Mouse (Mus musculus): ENCODE measurements around the gene Pyurf. TPM values are rescaled to one million over a fixed set of nuclear protein-coding genes. Genes with fewer than 3 reads are reported as not detected.
A peak's percentile ranks its signal among the peaks of the same experiment; 100 is the strongest.

Pyurf gene
- 15.9 and 16.1 TPM in 2 replicates for polyA plus RNA-seq (2016; fragmentation: Nextera tagmentation; extraction: Ambion mirVana)

DNA sequence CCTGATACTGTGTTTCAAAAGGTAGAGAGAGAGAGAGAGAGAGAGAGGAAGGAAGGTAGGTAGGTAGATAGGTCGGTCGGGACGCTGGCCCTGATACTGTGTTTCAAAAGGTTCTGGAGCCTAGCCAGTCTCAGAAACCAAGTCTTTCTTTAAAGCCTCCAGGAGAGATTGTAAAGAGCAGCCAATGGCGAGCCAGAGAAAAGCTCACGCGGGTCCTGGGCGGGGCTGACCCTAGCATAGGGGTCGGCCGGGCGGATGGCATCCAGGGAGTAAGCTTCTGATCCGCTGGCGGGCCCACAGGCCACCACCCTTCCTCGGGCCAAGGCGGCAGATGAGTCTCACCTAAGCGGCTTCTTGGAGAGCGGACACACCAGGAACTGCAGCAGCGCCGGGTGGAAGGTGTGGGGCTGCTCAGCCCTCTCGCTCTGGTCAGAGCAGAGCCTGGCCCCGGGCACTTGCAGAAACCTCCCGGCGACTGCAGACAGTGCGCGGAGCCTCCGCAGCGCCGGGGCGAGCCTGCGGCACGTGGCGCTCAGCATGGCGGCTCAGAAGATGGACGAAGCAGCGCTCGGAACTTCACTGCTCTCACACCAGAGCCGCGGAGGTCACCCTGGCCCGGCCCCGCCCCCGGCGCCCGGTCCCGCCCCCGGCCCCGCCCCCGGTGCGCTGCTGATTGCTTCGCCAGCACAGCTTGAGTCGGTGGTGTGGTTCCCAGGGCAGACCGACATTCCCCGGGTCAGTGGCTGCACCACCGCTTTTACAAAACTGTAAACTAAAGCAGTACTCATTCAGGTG lies at the start of gene Pyurf:
Pyurf (minus strand) TSS at position 612 of the 795 bp plus-strand sequence.
- H3K27ac ChIP-seq = peak within 1 kb of the TSS; percentile 92
- peak within 1 kb of the TSS; percentile 81 for H3K4me3 ChIP-seq
- H3K27me3 ChIP-seq = no peaks in the 10 kb centered on the region
- no peaks in the 10 kb centered on the region for H3K9me3 ChIP-seq (replicated peaks)
- under 1% methylated on average over 52 of the region's 52 CpGs for WGBS
- peak within 1 kb of the TSS; percentile 67 for H3K4me2 ChIP-seq (replicated peaks)
- H3K4me1 ChIP-seq = 0 out of 2 replicates have a peak, but pooled peaks cover 5% of the 10 kb centered on the region
- ATAC-seq (ENCODE audit: low FRiP score) = peak; percentile 98
- no peaks in the 10 kb centered on the region for H3K36me3 ChIP-seq
- H3K9ac ChIP-seq = peak within 1 kb of the TSS; percentile 84

DNA sequence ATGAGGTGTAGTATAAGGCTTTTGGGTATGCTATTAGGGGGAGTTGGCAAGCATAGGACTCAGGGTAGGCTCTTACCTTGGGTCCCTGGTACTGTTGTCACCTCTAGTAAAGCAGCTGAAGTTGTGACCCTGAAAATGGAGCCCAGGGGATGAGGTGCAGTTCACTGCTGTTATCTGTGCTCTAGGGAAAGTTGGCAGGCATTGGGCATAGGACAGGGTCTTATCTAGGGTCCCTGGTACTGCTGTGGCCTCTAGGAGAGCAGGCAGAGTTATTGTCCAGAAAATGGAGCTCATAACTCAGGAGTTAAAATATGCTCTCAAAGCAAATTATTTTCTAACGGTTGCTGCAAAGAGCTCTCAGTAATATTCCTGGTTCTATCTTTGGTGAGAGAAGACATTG lies 29.5 kb upstream of the Pyurf start:
- no peaks in the 10 kb centered on the region for H3K27me3 ChIP-seq
- 96% methylated on average over 1 of the region's 1 CpGs for whole genome bisulfite sequencing
- no peaks in the 10 kb centered on the region; the same call in 1 of the 2 replicates for H3K9me3 ChIP-seq (replicated peaks)
- H3K4me1 ChIP-seq = no peaks in the 10 kb centered on the region
- no peak overlapping the region for H3K4me3 ChIP-seq
- no peak overlapping the region for H3K4me2 ChIP-seq (replicated peaks)
- no peak overlapping the region for H3K9ac ChIP-seq
- H3K27ac ChIP-seq = no peak overlapping the region
- H3K36me3 ChIP-seq = peaks cover 14% of the 10 kb centered on the region
- ATAC-seq (ENCODE audit: low FRiP score) = no peak

DNA sequence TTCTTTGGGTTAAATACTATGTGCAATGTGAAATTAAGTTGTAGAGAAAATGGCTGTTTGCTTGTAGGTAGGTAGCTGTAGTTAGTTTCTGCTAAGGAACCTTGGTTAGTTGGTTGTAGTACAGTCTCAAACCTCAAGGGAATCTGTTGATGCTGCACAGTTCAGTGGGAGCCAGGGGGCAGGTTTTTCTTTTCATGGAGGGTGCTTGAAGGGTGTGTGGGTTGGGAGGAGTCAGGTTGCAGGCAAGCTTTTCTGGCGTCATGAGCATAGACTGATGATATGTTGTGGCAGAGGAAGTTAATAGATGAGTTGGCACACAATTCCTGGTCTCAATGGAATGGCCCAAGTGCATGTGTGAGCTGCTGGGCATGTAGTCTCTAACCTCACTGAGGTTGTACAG lies 19.8 kb upstream of the Pyurf start:
- Histone ChIP-seq H3K27me3 (no peaks in the 10 kb centered on the region), H3K4me3 (no peak overlapping the region), H3K9me3 (replicated peaks) (no peaks in the 10 kb centered on the region), H3K36me3 (peaks cover 7% of the 10 kb centered on the region; the same call in 1 of the 2 replicates), H3K4me1 (no peaks in the 10 kb centered on the region), H3K4me2 (replicated peaks) (no peak overlapping the region), H3K9ac (no peak overlapping the region), H3K27ac (no peak overlapping the region)
- 43% methylated on average over 1 of the region's 1 CpGs for WGBS
- no peak for ATAC-seq (ENCODE audit: low FRiP score)

DNA sequence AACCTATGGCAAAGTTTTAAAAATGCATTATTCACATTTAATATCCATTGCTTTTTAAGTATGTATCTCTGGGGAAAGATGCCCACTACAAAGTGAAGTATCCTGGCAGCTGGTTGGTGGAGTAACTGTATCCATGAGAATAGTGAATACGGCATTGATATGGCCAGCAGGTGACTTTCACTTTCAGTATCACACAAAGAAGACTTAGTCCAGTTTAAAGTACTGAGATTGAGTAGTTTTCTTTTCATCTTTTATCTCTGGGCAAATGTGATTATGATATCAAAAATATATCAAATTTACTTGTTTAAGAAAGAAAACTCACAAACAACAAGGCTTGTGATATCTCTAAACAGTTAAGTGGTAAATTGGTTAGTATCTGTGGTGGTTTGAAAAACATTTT lies 14.8 kb upstream of the Pyurf start:
- no peak for ATAC-seq (ENCODE audit: low FRiP score)
- H3K36me3 ChIP-seq = no peaks in the 10 kb centered on the region
- no peaks in the 10 kb centered on the region for H3K9me3 ChIP-seq (replicated peaks)
- 93% methylated on average over 1 of the region's 1 CpGs for WGBS
- no peaks in the 10 kb centered on the region for H3K27me3 ChIP-seq
- no peak overlapping the region for H3K27ac ChIP-seq
- no peak overlapping the region for H3K9ac ChIP-seq
- no peak overlapping the region for H3K4me2 ChIP-seq (replicated peaks)
- peaks cover 9% of the 10 kb centered on the region for H3K4me1 ChIP-seq
- H3K4me3 ChIP-seq = no peak overlapping the region

DNA sequence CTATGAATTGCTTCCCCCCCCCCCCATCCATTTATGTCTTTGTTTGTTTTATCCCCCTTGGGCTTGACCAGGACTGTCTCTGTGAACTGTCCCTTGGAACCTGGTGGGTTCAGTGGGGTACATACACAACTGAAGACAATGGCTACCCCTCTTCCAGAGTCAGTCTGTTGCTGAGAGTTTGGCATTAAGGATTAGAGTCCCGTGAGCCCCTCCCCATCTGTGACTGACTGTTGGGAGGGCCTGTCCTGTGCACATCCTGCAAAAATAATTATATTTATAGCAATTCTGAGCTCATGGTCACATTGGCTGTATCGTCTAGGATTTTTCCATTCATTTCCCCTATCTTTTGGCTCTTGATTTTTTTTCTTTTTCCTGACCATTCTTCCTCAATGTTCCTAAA lies 11.8 kb upstream of the Pyurf start:
- H3K4me3 ChIP-seq = peak overlapping the region; percentile 49
- H3K27ac ChIP-seq = peak overlapping the region; percentile 98
- ATAC-seq (ENCODE audit: low FRiP score) = peak; percentile 51
- peak overlapping the region; percentile 86 for H3K9ac ChIP-seq
- H3K36me3 ChIP-seq = no peaks in the 10 kb centered on the region
- H3K27me3 ChIP-seq = no peaks in the 10 kb centered on the region
- peak overlapping the region; percentile 58 for H3K4me2 ChIP-seq (replicated peaks)
- 38% methylated on average over 2 of the region's 2 CpGs for WGBS
- H3K4me1 ChIP-seq = peaks cover 16% of the 10 kb centered on the region
- H3K9me3 ChIP-seq (replicated peaks) = no peaks in the 10 kb centered on the region

DNA sequence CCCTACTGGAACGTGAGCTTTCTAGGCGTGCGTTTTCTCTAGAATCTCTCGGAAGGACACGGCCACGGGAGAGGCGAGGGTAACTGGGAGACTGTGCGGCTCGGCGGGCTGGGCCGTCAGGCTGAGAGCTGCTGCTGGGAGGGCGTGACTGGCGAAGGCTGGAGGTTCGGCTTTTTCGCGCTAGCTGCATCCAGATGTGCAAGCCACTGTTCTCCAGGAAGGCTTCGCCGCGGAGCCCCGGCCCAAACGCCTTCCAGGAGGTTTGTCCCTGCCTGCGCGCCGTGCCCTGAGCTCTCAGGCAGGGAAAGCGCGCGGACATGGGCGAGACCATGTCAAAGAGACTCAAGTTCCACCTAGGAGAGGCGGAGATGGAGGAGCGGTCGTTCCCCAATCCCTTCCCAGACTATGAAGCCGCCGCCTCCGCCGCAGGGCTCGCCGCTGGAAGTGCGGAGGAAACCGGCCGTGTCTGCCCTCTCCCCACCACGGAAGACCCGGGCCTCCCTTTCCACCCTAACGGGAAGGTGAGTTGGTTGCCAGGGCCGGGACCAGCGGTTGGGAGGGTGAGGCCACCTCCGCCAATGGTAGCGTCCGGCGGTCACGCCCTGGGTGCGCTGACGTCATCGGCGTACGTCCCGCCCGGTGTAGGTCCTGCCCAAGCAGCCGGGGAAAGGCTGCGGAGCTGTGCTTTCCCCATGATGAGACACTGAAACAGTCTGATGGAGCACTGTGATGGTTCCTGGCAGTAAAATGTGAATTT lies 11.0 kb upstream of the Pyurf start:
- Histone ChIP-seq H3K9ac (peak overlapping the region; percentile 86), H3K4me2 (replicated peaks) (peak overlapping the region; percentile 58), H3K27me3 (no peaks in the 10 kb centered on the region), H3K4me3 (peak overlapping the region; percentile 49), H3K36me3 (no peaks in the 10 kb centered on the region), H3K27ac (peak overlapping the region; percentile 98), H3K9me3 (replicated peaks) (no peaks in the 10 kb centered on the region), H3K4me1 (peaks cover 16% of the 10 kb centered on the region)
- WGBS = under 1% methylated on average over 59 of the region's 59 CpGs
- peak; percentile 99 for ATAC-seq (ENCODE audit: low FRiP score)

DNA sequence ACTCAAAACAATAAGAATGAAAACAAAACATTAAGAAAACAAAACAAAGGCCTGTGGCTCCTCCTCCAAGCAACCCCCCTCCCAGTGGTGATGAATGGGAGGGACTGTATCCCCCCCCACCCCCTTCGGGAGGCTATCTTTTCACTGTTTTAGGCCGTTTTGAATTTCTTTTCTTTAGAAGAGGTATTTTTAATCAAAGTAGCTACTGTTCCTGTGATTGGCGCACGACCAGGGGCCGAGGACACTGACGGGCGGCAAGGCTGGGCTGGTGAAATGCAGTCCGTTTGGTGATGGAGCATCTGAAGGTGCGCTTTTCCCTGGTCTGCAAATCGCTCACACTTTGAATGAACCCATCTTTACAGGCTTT lies 10.5 kb upstream of the Pyurf start, which contains the start of gene Lancl2:
Lancl2 (plus strand) TSS at position 165 of the 367 bp plus-strand sequence.
- peaks cover 16% of the 10 kb centered on the region for H3K4me1 ChIP-seq
- WGBS = 0% methylated on average over 10 of the region's 10 CpGs
- peak within 1 kb of the TSS; percentile 58 for H3K4me2 ChIP-seq (replicated peaks)
- no peaks in the 10 kb centered on the region for H3K36me3 ChIP-seq
- H3K27me3 ChIP-seq = no peaks in the 10 kb centered on the region
- peak within 1 kb of the TSS; percentile 98 for H3K27ac ChIP-seq
- peak within 1 kb of the TSS; percentile 49 for H3K4me3 ChIP-seq
- H3K9ac ChIP-seq = peak within 1 kb of the TSS; percentile 86
- ATAC-seq (ENCODE audit: low FRiP score) = peak; percentile 44
- no peaks in the 10 kb centered on the region for H3K9me3 ChIP-seq (replicated peaks)

DNA sequence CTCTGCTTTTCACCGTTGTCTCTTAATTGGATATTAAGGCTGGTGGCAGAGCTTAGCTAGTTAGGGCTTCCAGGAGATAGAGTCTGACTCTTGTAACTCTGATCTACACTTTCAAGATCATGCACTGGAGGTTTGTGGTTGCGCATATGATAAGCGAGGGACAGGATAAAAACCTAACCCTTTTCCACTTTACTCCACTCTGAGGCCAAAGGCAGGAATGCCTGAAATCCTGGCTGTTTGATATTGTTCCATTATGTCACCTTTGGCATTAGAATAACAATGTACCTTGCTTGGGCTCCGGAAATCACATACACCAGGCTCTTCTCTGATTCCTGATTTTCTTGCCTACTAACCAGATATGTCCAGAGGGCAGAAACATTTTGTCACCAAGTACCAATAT lies 9.8 kb upstream of the Pyurf start:
- 53% methylated on average over 4 of the region's 4 CpGs for WGBS
- Histone ChIP-seq H3K9me3 (replicated peaks) (no peaks in the 10 kb centered on the region), H3K36me3 (no peaks in the 10 kb centered on the region), H3K27ac (peak overlapping the region; percentile 98), H3K4me3 (peak overlapping the region; percentile 49), H3K9ac (peak overlapping the region; percentile 86), H3K4me2 (replicated peaks) (peak overlapping the region; percentile 58), H3K4me1 (peaks cover 16% of the 10 kb centered on the region), H3K27me3 (no peaks in the 10 kb centered on the region)
- no peak for ATAC-seq (ENCODE audit: low FRiP score)

DNA sequence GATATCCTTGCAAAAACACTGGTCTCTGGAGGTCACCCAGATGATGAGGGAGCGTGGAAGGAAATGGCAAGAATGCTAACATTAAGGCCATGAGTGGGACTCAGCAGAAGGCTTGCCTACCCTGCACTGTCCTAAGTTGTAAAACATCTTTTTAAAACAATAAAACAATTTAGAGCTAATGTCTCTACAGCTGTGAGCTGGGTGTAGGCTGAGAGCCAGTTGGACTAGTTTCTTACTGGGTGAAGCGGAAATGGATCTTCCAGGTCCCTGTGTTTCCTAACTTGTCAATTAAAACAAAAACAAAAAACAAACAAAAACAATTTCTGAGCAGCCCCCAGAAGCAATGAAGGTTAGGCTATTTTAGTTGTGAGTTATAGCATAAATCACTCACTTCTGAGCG lies 1.2 kb upstream of the Pyurf start:
- H3K9ac ChIP-seq = no peak overlapping the region
- H3K27me3 ChIP-seq = no peaks in the 10 kb centered on the region
- H3K4me2 ChIP-seq (replicated peaks) = no peak overlapping the region
- WGBS = 90% methylated on average over 3 of the region's 3 CpGs
- no peaks in the 10 kb centered on the region for H3K36me3 ChIP-seq
- ATAC-seq (ENCODE audit: low FRiP score) = no peak
- H3K27ac ChIP-seq = no peak overlapping the region
- no peak overlapping the region for H3K4me3 ChIP-seq
- no peaks in the 10 kb centered on the region for H3K9me3 ChIP-seq (replicated peaks)
- H3K4me1 ChIP-seq = 0 out of 2 replicates have a peak, but pooled peaks cover 5% of the 10 kb centered on the region

DNA sequence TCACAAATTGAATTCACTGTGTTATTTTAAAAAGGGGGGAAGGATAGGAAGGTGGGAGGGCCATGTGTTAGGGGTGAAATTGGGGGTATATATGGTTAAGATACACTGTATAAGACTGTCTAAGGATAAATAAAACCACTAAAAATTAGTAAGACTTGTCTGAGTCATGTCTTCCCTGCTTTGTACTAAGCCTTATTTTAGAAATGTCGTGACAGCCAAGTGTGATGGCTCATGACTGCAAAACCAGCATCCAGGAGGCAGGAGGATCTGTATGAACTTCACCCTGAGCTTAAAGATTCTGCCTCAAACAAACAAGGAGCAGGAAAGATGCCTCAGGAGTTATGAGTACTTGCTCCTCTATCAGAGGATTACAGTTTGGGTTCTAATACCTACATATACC lies 7.7 kb downstream of the Pyurf start:
- Histone ChIP-seq H3K27ac (no peak overlapping the region), H3K36me3 (peaks cover 3% of the 10 kb centered on the region; the same call in 1 of the 2 replicates), H3K27me3 (no peaks in the 10 kb centered on the region), H3K4me1 (no peaks in the 10 kb centered on the region), H3K4me3 (no peak overlapping the region), H3K9me3 (replicated peaks) (peaks cover 9% of the 10 kb centered on the region; the same call in 1 of the 2 replicates), H3K4me2 (replicated peaks) (no peak overlapping the region), H3K9ac (no peak overlapping the region)
- ATAC-seq (ENCODE audit: low FRiP score) = no peak
- WGBS = 96% methylated on average over 1 of the region's 1 CpGs

DNA sequence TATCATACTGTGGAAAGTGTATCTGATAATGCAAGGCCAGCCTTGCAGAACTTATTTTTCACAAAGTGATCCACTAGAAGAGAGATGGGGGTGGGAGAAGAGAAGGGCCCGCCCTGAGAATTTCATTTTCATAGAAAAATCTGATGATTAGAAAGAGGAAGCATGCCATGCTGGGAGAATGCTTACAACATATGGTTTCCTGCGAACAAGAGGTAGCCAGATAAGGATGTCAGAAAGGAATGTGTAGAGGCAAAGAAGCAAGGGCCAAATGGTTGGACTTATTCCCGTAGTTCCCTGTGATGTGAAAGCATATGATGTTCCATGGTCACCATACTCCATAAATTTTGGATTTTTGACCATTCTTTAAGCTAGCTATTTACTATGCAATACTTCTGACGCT lies 30.6 kb downstream of the Pyurf start:
- 83% methylated on average over 4 of the region's 4 CpGs for WGBS
- no peak overlapping the region for H3K27ac ChIP-seq
- H3K36me3 ChIP-seq = no peaks in the 10 kb centered on the region
- no peak overlapping the region for H3K4me3 ChIP-seq
- H3K4me1 ChIP-seq = no peaks in the 10 kb centered on the region
- no peaks in the 10 kb centered on the region for H3K27me3 ChIP-seq
- no peaks in the 10 kb centered on the region for H3K9me3 ChIP-seq (replicated peaks)
- H3K9ac ChIP-seq = no peak overlapping the region
- no peak overlapping the region for H3K4me2 ChIP-seq (replicated peaks)
- no peak for ATAC-seq (ENCODE audit: low FRiP score)

DNA sequence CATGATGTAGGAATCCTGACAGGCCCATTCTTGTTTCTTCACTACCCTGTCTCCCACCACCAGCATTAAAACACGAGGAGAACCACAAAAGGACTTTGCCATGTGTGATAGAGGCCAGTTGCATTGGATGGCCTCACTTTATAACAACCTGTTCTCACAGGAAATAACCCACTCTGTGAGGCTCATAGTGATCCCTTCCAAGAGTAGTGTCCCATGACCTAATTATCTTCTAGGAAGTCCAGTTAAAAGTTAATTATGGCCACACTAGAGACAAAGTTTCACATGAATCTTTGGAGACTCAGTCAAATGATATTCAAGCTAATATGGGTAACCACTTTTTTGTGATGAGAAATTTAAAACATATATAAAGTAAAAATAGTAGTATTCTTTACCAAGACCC lies 44.6 kb downstream of the Pyurf start:
- Histone ChIP-seq H3K4me1 (no peaks in the 10 kb centered on the region), H3K9me3 (replicated peaks) (no peaks in the 10 kb centered on the region), H3K27ac (no peak overlapping the region), H3K9ac (no peak overlapping the region), H3K4me3 (no peak overlapping the region), H3K27me3 (no peaks in the 10 kb centered on the region), H3K36me3 (no peaks in the 10 kb centered on the region), H3K4me2 (replicated peaks) (no peak overlapping the region)
- no peak for ATAC-seq (ENCODE audit: low FRiP score)
- 65% methylated on average over 1 of the region's 1 CpGs for WGBS

Data from hindbrain, embryonic 12.5 days (tissue).